In the genomic region with DNA sequence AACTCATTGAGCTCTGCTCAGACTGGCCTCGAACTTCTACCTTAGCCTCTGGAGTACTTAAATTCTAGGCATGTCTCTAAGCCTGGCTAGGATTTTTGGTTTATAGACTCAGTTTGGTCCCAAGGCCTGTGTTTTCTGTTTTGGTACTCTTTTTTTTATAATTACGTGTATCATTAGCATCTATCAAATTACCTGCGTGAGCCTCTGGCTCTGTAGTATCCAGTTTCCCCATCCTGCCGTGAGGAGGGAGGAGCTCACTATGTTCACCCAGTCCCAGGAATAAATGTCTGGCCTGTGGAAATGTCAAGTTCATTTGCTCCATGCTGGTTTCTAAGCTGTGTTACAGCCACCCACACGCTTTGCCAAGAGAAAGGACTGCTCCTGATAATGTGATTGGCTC, we compare ENCODE assay signal across 8 mouse cellular contexts. TPM values are rescaled to one million over a fixed set of nuclear protein-coding genes. Genes with fewer than 3 reads are reported as not detected.
DNase-seq lines count a peak whose midpoint lies in the region; ATAC-seq and TF ChIP-seq lines count a peak whose summit lies in the region.

No protein-coding gene starts in this region.

- peak overlapping the region; percentile 11; the same call in 1 of the 2 replicates for H3K27ac ChIP-seq in heart, adult 2 months
- H3K27ac ChIP-seq in forebrain, embryonic 16.5 days (ENCODE audit: low read length) = no peak overlapping the region
- H3K27ac ChIP-seq in liver, postnatal 0 days (ENCODE audit: low read depth) = peak overlapping the region; percentile 95

- WGBS in heart, adult 2 months = 39% methylated on average over 5 of the region's 5 CpGs
- 37% methylated on average over 5 of the region's 5 CpGs for WGBS in forebrain, embryonic 16.5 days
- WGBS in liver, postnatal 0 days (ENCODE audit: insufficient replicate concordance) = 30% methylated on average over 5 of the region's 5 CpGs

- intact Hi-C loops in heart, adult 2 months (cut with DNase I) = loop anchor here (5.0 kb wide), 2 partner anchors 250 to 550 kb away; a partner anchor contains a TSS
- intact Hi-C loops in heart, postnatal 14 days (cut with DNase I) = no loop called here

- TF ChIP-seq POLR2A in heart, adult 2 months (IDR thresholded peaks at IDR 0.05; ENCODE audit: insufficient read depth, low read depth, low read length) = no peak

- no peaks in the 10 kb centered on the region for H3K27me3 ChIP-seq in heart, adult 2 months (ENCODE audit: control insufficient read depth, insufficient read depth, low read length)
- no peaks in the 10 kb centered on the region for H3K27me3 ChIP-seq in forebrain, embryonic 16.5 days (replicated peaks; ENCODE audit: control insufficient read depth, insufficient read depth, low read length)
- no peaks in the 10 kb centered on the region for H3K27me3 ChIP-seq in liver, postnatal 0 days (ENCODE audit: insufficient read depth, low read length)

- H3K9ac ChIP-seq in heart, adult 2 months (ENCODE audit: low read depth, low read length) = no peak overlapping the region
- H3K9ac ChIP-seq in forebrain, embryonic 16.5 days (replicated peaks; ENCODE audit: low read depth, low read length) = no peak overlapping the region
- H3K9ac ChIP-seq in liver, postnatal 0 days (replicated peaks) = peak overlapping the region; percentile 23

- H3K4me2 ChIP-seq in forebrain, embryonic 16.5 days (ENCODE audit: low read length) = peak overlapping the region; percentile 37
- H3K4me2 ChIP-seq in liver, postnatal 0 days (ENCODE audit: low read depth, low read length) = peak overlapping the region; percentile 73

- peaks cover 29% of the 10 kb centered on the region for H3K4me1 ChIP-seq in heart, adult 2 months (ENCODE audit: control insufficient read depth, insufficient read depth, low read length)
- H3K4me1 ChIP-seq in forebrain, embryonic 16.5 days (replicated peaks; ENCODE audit: control insufficient read depth, insufficient read depth, low read length) = peaks cover 61% of the 10 kb centered on the region
- H3K4me1 ChIP-seq in liver, postnatal 0 days (ENCODE audit: insufficient read depth) = peaks cover 56% of the 10 kb centered on the region

- peak overlapping the region; percentile 79; the same call in 1 of the 2 replicates for H3K4me3 ChIP-seq in heart, adult 2 months
- H3K4me3 ChIP-seq in forebrain, embryonic 16.5 days (replicated peaks; ENCODE audit: low read length) = peak overlapping the region; percentile 10
- peak overlapping the region; percentile 97 for H3K4me3 ChIP-seq in liver, postnatal 0 days (ENCODE audit: low read depth, low read length)

- peaks cover 12% of the 10 kb centered on the region for H3K36me3 ChIP-seq in heart, adult 2 months (ENCODE audit: control insufficient read depth, insufficient read depth, low read length)
- H3K36me3 ChIP-seq in forebrain, embryonic 16.5 days (ENCODE audit: control insufficient read depth, insufficient read depth) = no peaks in the 10 kb centered on the region
- H3K36me3 ChIP-seq in liver, postnatal 0 days (replicated peaks; ENCODE audit: insufficient read depth, low read length) = no peaks in the 10 kb centered on the region

- TF ChIP-seq CTCF in heart, adult 2 months (IDR thresholded peaks at IDR 0.05) = no peak
- no peak for TF ChIP-seq CTCF in liver, postnatal 0 days (IDR thresholded peaks at IDR 0.05; ENCODE audit: low read depth)

- H3K9me3 ChIP-seq in forebrain, embryonic 16.5 days (ENCODE audit: control insufficient read depth, low read length) = no peaks in the 10 kb centered on the region
- no peaks in the 10 kb centered on the region for H3K9me3 ChIP-seq in liver, postnatal 0 days (ENCODE audit: low read length)

- H3K79me2 ChIP-seq in heart, adult 2 months (replicated peaks; ENCODE audit: control insufficient read depth, insufficient read depth, low read length) = peaks cover 4% of the 10 kb centered on the region

- TF ChIP-seq EP300 in heart, adult 2 months (IDR thresholded peaks at IDR 0.05; ENCODE audit: insufficient read depth, low read depth, low read length) = no peak
- no peak for TF ChIP-seq EP300 in liver, postnatal 0 days (IDR thresholded peaks at IDR 0.05; ENCODE audit: low read depth)

- DNase-seq in heart, adult 2 months = no peak
- DNase-seq in heart, postnatal 14 days = no peak
- DNase-seq in MN1 (ENCODE audit: low spot score) = peak; percentile 16
- DNase-seq in liver, postnatal 0 days = no peak
- DNase-seq in spleen, postnatal 36 days (ENCODE audit: low spot score in 2 of 2) = no peak
- no peak for DNase-seq in thymus, postnatal 36 days
- no peak for DNase-seq in right cerebral cortex, postnatal 10 days (ENCODE audit: low spot score in 2 of 2)

- ATAC-seq in forebrain, embryonic 16.5 days = no peak
- ATAC-seq in liver, postnatal 0 days = no peak

RNA-seq across cellular contexts. Expression of a gene that starts 2.1 kb away (rescaled TPM):
- total RNA-seq in heart, adult 2 months (2021) = 10 to 100 TPM; 10.6 to 11.1 TPM
- 6.7 and 10.2 TPM in 2 replicates for polyA plus RNA-seq in heart, adult 2 months (2012; rRNA removed)
- total RNA-seq in heart, postnatal 14 days (2021) = 10 to 100 TPM; 14.8 to 14.9 TPM
- 14.7 and 18.6 TPM in 2 replicates for polyA plus RNA-seq in forebrain, embryonic 16.5 days (2015; fragmentation: Nextera tagmentation; extraction: Ambion mirVana)
- polyA plus RNA-seq in liver, postnatal 0 days (2015; fragmentation: Nextera tagmentation; extraction: Ambion mirVana) = 7.8 and 9.2 TPM in 2 replicates

RNA-seq across cellular contexts. Expression of a gene that starts 47.9 kb away (rescaled TPM):
- total RNA-seq in heart, adult 2 months (2021) = 100 to 1,000 TPM; 418 to 454 TPM
- polyA plus RNA-seq in heart, adult 2 months (2012; rRNA removed) = 101 and 165 TPM in 2 replicates
- total RNA-seq in heart, postnatal 14 days (2021) = 100 to 1,000 TPM; 489 to 510 TPM
- 47.1 and 48.5 TPM in 2 replicates for polyA plus RNA-seq in forebrain, embryonic 16.5 days (2015; fragmentation: Nextera tagmentation; extraction: Ambion mirVana)
- 11.5 and 12.0 TPM in 2 replicates for polyA plus RNA-seq in liver, postnatal 0 days (2015; fragmentation: Nextera tagmentation; extraction: Ambion mirVana)

Comparison
In these comparisons a context has a peak if more than half of its experiments do, and no peak if none do; other contexts are left out.
1. H3K4me3 ChIP-seq: peak in every context shown above with its lines; median percentile 97 in liver, postnatal 0 days; 79 in heart, adult 2 months; 10 in forebrain, embryonic 16.5 days.